In the genomic region with DNA sequence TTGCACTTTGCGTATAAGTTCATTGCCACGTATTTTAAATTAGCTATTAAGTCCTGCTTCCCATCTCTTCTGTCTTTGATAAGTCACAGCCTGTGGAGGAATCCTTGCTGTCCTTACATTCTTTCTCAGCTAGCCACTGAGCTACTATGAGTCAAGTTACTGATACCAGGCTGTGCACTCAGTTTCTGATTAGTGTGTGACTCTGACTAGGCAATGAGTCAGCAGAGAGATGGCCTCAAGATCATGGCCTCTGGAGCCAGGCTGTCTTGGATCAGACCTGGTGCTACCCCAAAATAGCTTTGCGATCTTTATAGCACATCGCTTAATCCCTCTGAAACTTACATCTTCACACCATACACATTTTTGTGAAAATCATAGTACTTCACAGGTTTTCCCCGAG, we compare ENCODE assay signal across 24 mouse cellular contexts. TPM values are rescaled to one million over a fixed set of nuclear protein-coding genes. Genes with fewer than 3 reads are reported as not detected.
DNase-seq lines count a peak whose midpoint lies in the region; ATAC-seq and TF ChIP-seq lines count a peak whose summit lies in the region.
"Had no signal": no experiment of that assay in that cellular context is flagged by ENCODE, and none has a peak within 500 bp of the region (broad histone marks: within the 10 kb centered on the region; RNA-seq: fewer than 3 reads in every experiment).

No protein-coding gene starts in this region.

- in situ Hi-C loops in Patski (cut with MboI; ENCODE audit: low pct_unique_long_range_greater_than_20kb), result no loop called here

- H3K9ac ChIP-seq in intestine, embryonic 16.5 days (ENCODE audit: low read depth, low read length), result no peak overlapping the region
- no peak overlapping the region for H3K9ac ChIP-seq in intestine, embryonic 15.5 days
- H3K9ac ChIP-seq: forebrain, postnatal 0 days; heart, embryonic 13.5 days; hindbrain, embryonic 15.5 days; limb, embryonic 15.5 days; lung, embryonic 14.5 days; midbrain, embryonic 15.5 days; neural tube, embryonic 15.5 days had no signal

- DNase-seq in Patski (ENCODE audit: low read depth, low spot score), result no peak
- DNase-seq in gastrocnemius, adult 8-10 months (ENCODE audit: low spot score in 2 of 2), result no peak
- no peak for DNase-seq in right cerebral cortex, postnatal 36 days (ENCODE audit: low spot score in 2 of 2)
- DNase-seq: cerebellum, adult 11-12 months; cerebellum, postnatal 14 days; embryo, embryonic 11 days; forebrain, postnatal 0 days; heart, postnatal 36 days; kidney, adult 11 months; layer of hippocampus, postnatal 36 days; lung, embryonic 14.5 days; lung, postnatal 36 days; right cerebral cortex, postnatal 25 days had no signal

- H3K79me2 ChIP-seq in C2C12 (ENCODE audit: control insufficient read depth, insufficient read depth), result no peaks in the 10 kb centered on the region
- no peaks in the 10 kb centered on the region for H3K79me2 ChIP-seq in myocyte (ENCODE audit: control insufficient read depth, insufficient read depth)

- H3K9me3 ChIP-seq in intestine, embryonic 16.5 days (ENCODE audit: control insufficient read depth, low read length), result no peaks in the 10 kb centered on the region
- H3K9me3 ChIP-seq in intestine, embryonic 15.5 days, result no peaks in the 10 kb centered on the region
- H3K9me3 ChIP-seq: heart, embryonic 13.5 days; hindbrain, embryonic 15.5 days; limb, embryonic 15.5 days; midbrain, embryonic 15.5 days; neural tube, embryonic 15.5 days had no signal

- 0 out of 2 replicates have a peak, but pooled peaks have one; percentile 37 for ATAC-seq in intestine, embryonic 16.5 days
- ATAC-seq in intestine, embryonic 15.5 days, result no peak
- ATAC-seq in Patski, result peak; percentile 85
- ATAC-seq: forebrain, postnatal 0 days; midbrain, embryonic 15.5 days had no signal

- TF ChIP-seq POLR2A in myocyte (IDR thresholded peaks at IDR 0.05; ENCODE audit: insufficient read length, low read depth), result no peak

- H3K27ac ChIP-seq in intestine, embryonic 16.5 days (ENCODE audit: low read length), result no peak overlapping the region
- H3K27ac ChIP-seq in intestine, embryonic 15.5 days, result no peak overlapping the region
- H3K27ac ChIP-seq: heart, embryonic 13.5 days; hindbrain, embryonic 15.5 days; kidney, postnatal 0 days; limb, embryonic 15.5 days; midbrain, embryonic 15.5 days; neural tube, embryonic 15.5 days; stomach, postnatal 0 days had no signal

- H3K4me1 ChIP-seq in intestine, embryonic 16.5 days (ENCODE audit: control insufficient read depth, insufficient read depth, low read length), result peaks cover 3% of the 10 kb centered on the region; the same call in 1 of the 2 replicates
- 0 out of 2 replicates have a peak, but pooled peaks cover 3% of the 10 kb centered on the region for H3K4me1 ChIP-seq in intestine, embryonic 15.5 days (replicated peaks)
- H3K4me1 ChIP-seq: hindbrain, embryonic 15.5 days; midbrain, embryonic 15.5 days; neural tube, embryonic 15.5 days had no signal

- 96% methylated on average over 5 of the region's 5 CpGs for WGBS in intestine, embryonic 16.5 days
- 91% methylated on average over 5 of the region's 5 CpGs for WGBS in intestine, embryonic 15.5 days

- no peak overlapping the region for H3ac ChIP-seq in C2C12 (ENCODE audit: control insufficient read depth, insufficient read length, low read depth)
- H3ac ChIP-seq in myocyte (ENCODE audit: control insufficient read depth, insufficient read length), result no peak overlapping the region

- no peaks in the 10 kb centered on the region for H3K79me3 ChIP-seq in C2C12 (ENCODE audit: low read depth)

- H3K4me3 ChIP-seq in intestine, embryonic 16.5 days (ENCODE audit: low read length), result no peak overlapping the region
- H3K4me3 ChIP-seq in intestine, embryonic 15.5 days (replicated peaks), result no peak overlapping the region
- H3K4me3 ChIP-seq in C2C12 (ENCODE audit: insufficient read depth, poor library complexity, severe bottlenecking) (no peak overlapping the region), myocyte (no peak overlapping the region)
- H3K4me3 ChIP-seq: heart, embryonic 13.5 days; hindbrain, embryonic 15.5 days; limb, embryonic 15.5 days; midbrain, embryonic 15.5 days; neural tube, embryonic 15.5 days had no signal

- H3K27me3 ChIP-seq in intestine, embryonic 16.5 days (replicated peaks; ENCODE audit: control insufficient read depth, insufficient read depth, low read length), result no peaks in the 10 kb centered on the region
- H3K27me3 ChIP-seq in intestine, embryonic 15.5 days (replicated peaks), result no peaks in the 10 kb centered on the region
- no peaks in the 10 kb centered on the region for H3K27me3 ChIP-seq in C2C12 (ENCODE audit: control insufficient read depth, insufficient read depth, insufficient read length)
- no peaks in the 10 kb centered on the region for H3K27me3 ChIP-seq in Patski
- no peaks in the 10 kb centered on the region for H3K27me3 ChIP-seq in myocyte (ENCODE audit: control insufficient read depth, insufficient read depth, insufficient read length)
- H3K27me3 ChIP-seq: heart, embryonic 13.5 days; hindbrain, embryonic 15.5 days; limb, embryonic 15.5 days; midbrain, embryonic 15.5 days; neural tube, embryonic 15.5 days had no signal

- H3K36me3 ChIP-seq in intestine, embryonic 16.5 days (ENCODE audit: control insufficient read depth, insufficient read depth, low read length), result no peaks in the 10 kb centered on the region
- no peaks in the 10 kb centered on the region for H3K36me3 ChIP-seq in intestine, embryonic 15.5 days
- H3K36me3 ChIP-seq in C2C12 (ENCODE audit: control insufficient read depth, insufficient read depth) (no peaks in the 10 kb centered on the region), myocyte (ENCODE audit: control insufficient read depth, insufficient read depth) (no peaks in the 10 kb centered on the region)
- H3K36me3 ChIP-seq: heart, embryonic 13.5 days; hindbrain, embryonic 15.5 days; limb, embryonic 15.5 days; midbrain, embryonic 15.5 days; neural tube, embryonic 15.5 days had no signal

- no peak overlapping the region for H3K4me2 ChIP-seq in intestine, embryonic 16.5 days (ENCODE audit: low read depth, low read length)
- no peak overlapping the region for H3K4me2 ChIP-seq in intestine, embryonic 15.5 days (replicated peaks)
- peak overlapping the region; percentile 41 for H3K4me2 ChIP-seq in myocyte (ENCODE audit: low read depth)
- H3K4me2 ChIP-seq: heart, embryonic 13.5 days; hindbrain, embryonic 15.5 days; limb, embryonic 15.5 days; lung, embryonic 14.5 days; midbrain, embryonic 15.5 days; neural tube, embryonic 15.5 days had no signal

- CTCF ChIA-PET in Patski (lab: Charles Lee), result interaction anchor here (0.6 to 1.3 kb wide), 4 partner anchors 12 to 25 kb away, joined by 4 to 6 read pairs (median 6); no protein-coding TSS in a partner anchor

- TF ChIP-seq CTCF in C2C12 (IDR thresholded peaks at IDR 0.05; ENCODE audit: control insufficient read depth, insufficient read depth, insufficient read length), result no peak
- TF ChIP-seq CTCF in Patski (IDR thresholded peaks at IDR 0.05), result no peak

- POLR2A ChIA-PET in Patski (lab: Charles Lee), result no interaction called here

TF ChIP-seq in C2C12, 6 proteins besides CTCF, POLR2A, EP300 and RAD21:
- TF ChIP-seq USF1 (IDR thresholded peaks at IDR 0.05; ENCODE audit: low read depth), result no peak
- peak; percentile 98 for TF ChIP-seq FOSL1 (IDR thresholded peaks at IDR 0.05; ENCODE audit: insufficient read depth, low read length, poor library complexity, severe bottlenecking)
- peak; percentile 39 for TF ChIP-seq MYOD1 (IDR thresholded peaks at IDR 0.05; ENCODE audit: control insufficient read depth, insufficient read length, low read depth)

TF ChIP-seq in myocyte, 11 proteins besides CTCF, POLR2A, EP300 and RAD21:
- no peak for TF ChIP-seq MAX (IDR thresholded peaks at IDR 0.05; ENCODE audit: low read depth)
- no peak for TF ChIP-seq MYOD1 (IDR thresholded peaks at IDR 0.05; ENCODE audit: control insufficient read depth in 1 of 3, insufficient read length in 2 of 3, low read depth in 2 of 3)
- no peak for TF ChIP-seq SRF (IDR thresholded peaks at IDR 0.05; ENCODE audit: control insufficient read depth, insufficient read length, low read depth)
- TF ChIP-seq POLR2AphosphoS2 (IDR thresholded peaks at IDR 0.05; ENCODE audit: insufficient read length, low read depth), result no peak
- no peak for TF ChIP-seq MYOG (IDR thresholded peaks at IDR 0.05; ENCODE audit: control insufficient read depth in 1 of 3, insufficient read depth in 1 of 3, insufficient read length in 2 of 3, low read depth in 2 of 3)
- TF ChIP-seq TCF12 (IDR thresholded peaks at IDR 0.05; ENCODE audit: insufficient read depth, poor library complexity, severe bottlenecking), result no peak
- TF ChIP-seq E2F4 (IDR thresholded peaks at IDR 0.05; ENCODE audit: insufficient read depth), result no peak
- no peak for TF ChIP-seq CEBPB (IDR thresholded peaks at IDR 0.05; ENCODE audit: insufficient read depth, poor library complexity, severe bottlenecking)
- TF ChIP-seq USF1 (IDR thresholded peaks at IDR 0.05; ENCODE audit: low read depth), result no peak
- no peak for TF ChIP-seq REST (IDR thresholded peaks at IDR 0.05; ENCODE audit: insufficient read depth, insufficient read length)
- TF ChIP-seq TCF3 (IDR thresholded peaks at IDR 0.05; ENCODE audit: insufficient read length, low read depth), result no peak

RNA-seq across cellular contexts. Expression of a gene that starts 8.2 kb away (rescaled TPM):
- polyA plus RNA-seq in intestine, embryonic 16.5 days (2015; fragmentation: Nextera tagmentation; extraction: Ambion mirVana), result 14.8 and 16.9 TPM in 2 replicates
- polyA plus RNA-seq in intestine, embryonic 15.5 days (2015; fragmentation: Nextera tagmentation; extraction: Ambion mirVana), result 21.8 and 24.1 TPM in 2 replicates
- 25.1 TPM for polyA plus RNA-seq in C2C12 (2012; fragmentation: generic; extraction: Trizol)
- polyA plus RNA-seq in Patski (2021), result 48.1 TPM
- 8.8 TPM for polyA plus RNA-seq in myocyte (2012; fragmentation: generic; extraction: Trizol)
- total RNA-seq in gastrocnemius, adult 8-10 months (2022), result 10 to 100 TPM; 22.4 to 29.0 (median 27.6) TPM
